Mouse (Mus musculus) forebrain, embryonic 15.5 days (tissue): ENCODE results near the gene Arhgef5. TPM values are rescaled to one million over a fixed set of nuclear protein-coding genes. Genes with fewer than 3 reads are reported as not detected.
"Not testable (repeated sequence)": the region's sequence is repeated elsewhere in the genome, so short reads cannot be mapped to it uniquely, and the experiment has no call there.

ENCODE experiments used
- ATAC-seq: fragments of 200-750 bp; cut with Nextera tagmentation; replicated peaks from 2 replicates; pipeline ENCODE4 v1.8.0; 2017; ENCODE audit warnings: mild to moderate bottlenecking, moderate TSS enrichment, moderate library complexity
- H3K27ac ChIP-seq: fragments of 300-500 bp; sonication (generic); replicated peaks from 2 replicates; pipeline ENCODE4 v1.5.1; 2015; ENCODE audit warnings: mild to moderate bottlenecking, inconsistent platforms
- H3K27me3 ChIP-seq: fragments of 300-500 bp; sonication (generic); 2 replicates; pipeline ENCODE4 v1.6.1; 2015; ENCODE audit warnings: inconsistent platforms
- H3K36me3 ChIP-seq: fragments of 300-500 bp; sonication (generic); 2 replicates; pipeline ENCODE4 v1.6.1; 2015; ENCODE audit warnings: mild to moderate bottlenecking, inconsistent platforms
- H3K4me1 ChIP-seq: fragments of 300-500 bp; sonication (generic); 2 replicates; pipeline ENCODE4 v1.6.1; 2015; ENCODE audit warnings: inconsistent platforms
- H3K4me2 ChIP-seq: fragments of 300-500 bp; sonication (generic); replicated peaks from 2 replicates; pipeline ENCODE4 v1.6.1; 2015; ENCODE audit warnings: mild to moderate bottlenecking, inconsistent platforms
- H3K4me3 ChIP-seq: fragments of 300-500 bp; sonication (generic); 2 replicates; pipeline ENCODE4 v1.5.1; 2015; ENCODE audit warnings: mild to moderate bottlenecking, inconsistent platforms
- H3K9ac ChIP-seq: fragments of 300-500 bp; sonication (generic); replicated peaks from 2 replicates; pipeline ENCODE4 v1.6.1; 2015; ENCODE audit warnings: mild to moderate bottlenecking, inconsistent platforms
- H3K9me3 ChIP-seq: fragments of 300-500 bp; sonication (generic); 2 replicates; pipeline ENCODE4 v1.6.1; 2016; ENCODE audit warnings: inconsistent platforms
- WGBS: fragments of 180-500 bp; shearing (Covaris S2); methylation state at CpG from one replicate; pipeline ENCODE4 v1.1.7; 2015; ENCODE audit warnings: mixed read lengths; 5-methylcytosine and 5-hydroxymethylcytosine counted together
- polyA plus RNA-seq: library from polyadenylated mRNA; unstranded; fragments of >200 nt; fragmentation: Nextera tagmentation; extraction: Ambion mirVana; gene quantifications from 2 replicates; pipeline ENCODE4 v1.2.1, GENCODE M21; 2015

Arhgef5 gene
- polyA plus RNA-seq, result 1.8 and 2.2 TPM in 2 replicates

DNA sequence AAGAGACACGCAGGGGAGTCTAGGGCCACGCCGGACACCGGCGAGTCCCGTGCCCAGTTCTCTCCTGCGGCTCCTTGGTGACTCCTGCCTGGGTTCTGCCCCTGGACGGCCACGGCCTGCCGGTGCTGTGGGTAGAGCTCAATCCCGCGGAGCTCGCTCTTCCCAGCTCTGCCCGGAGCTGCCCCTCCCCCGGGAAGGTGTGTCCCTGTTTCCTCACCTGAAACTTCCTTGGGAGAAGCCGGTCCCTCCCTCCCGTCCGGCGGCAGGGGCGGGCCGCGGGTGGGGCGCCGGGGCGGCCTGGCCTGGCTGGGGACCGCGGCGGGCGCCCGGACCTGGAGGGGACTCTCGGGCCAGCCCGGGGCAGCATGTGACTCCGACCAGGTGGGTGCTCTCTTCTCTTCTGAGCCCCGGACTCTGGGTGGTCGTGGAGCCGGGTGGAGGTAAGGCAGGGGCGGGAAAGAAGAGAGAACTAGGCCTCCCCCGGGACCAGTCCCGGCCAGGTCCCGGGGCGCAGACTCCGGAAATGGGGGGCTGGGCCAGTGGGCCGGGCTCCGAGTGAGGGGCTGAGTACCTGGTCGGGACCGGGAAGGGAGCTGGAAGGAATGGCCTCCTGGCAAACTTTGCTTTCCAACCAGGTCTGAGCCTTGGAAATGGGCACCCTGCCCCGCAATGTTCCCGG lies at the start of gene Arhgef5:
Gene Arhgef5, plus strand, starts transcription at position 220 of the 679 bp plus-strand sequence.
- Histone ChIP-seq H3K27me3 (peaks cover 4% of the 10 kb centered on the region; the same call in 1 of the 2 replicates), H3K4me1 (peaks cover 12% of the 10 kb centered on the region), H3K36me3 (no peaks in the 10 kb centered on the region), H3K27ac (no peak within 1 kb of the TSS; the same call in 1 of the 2 replicates), H3K9ac (peak within 1 kb of the TSS; percentile 38), H3K9me3 (no peaks in the 10 kb centered on the region), H3K4me3 (peak within 1 kb of the TSS; percentile 43), H3K4me2 (peak within 1 kb of the TSS; percentile 76)
- under 1% methylated on average over 41 of the region's 48 CpGs for WGBS
- peak; percentile 80 for ATAC-seq

DNA sequence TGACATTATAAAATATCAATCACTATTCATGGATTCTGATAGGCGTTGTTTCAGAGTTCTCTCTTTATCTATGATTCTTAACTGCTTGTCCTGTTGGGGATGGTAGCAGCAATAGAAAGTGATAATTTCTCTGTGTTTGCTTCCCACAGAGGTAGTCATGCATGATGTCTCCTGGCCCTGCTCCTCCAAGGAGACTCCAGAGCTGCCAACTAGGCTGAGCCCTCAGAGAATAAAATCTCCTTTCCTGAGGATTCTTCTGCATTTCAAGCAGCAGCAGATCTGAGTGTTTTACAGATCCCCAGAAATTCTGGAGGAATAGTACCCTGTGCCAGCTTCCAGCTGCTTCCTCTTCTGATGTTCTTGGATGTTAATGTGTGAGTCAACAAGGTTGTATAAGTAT lies 34.1 kb upstream of the Arhgef5 start, which contains the start of gene Olfr47:
Gene Olfr47, plus strand, starts transcription at position 275 of the 400 bp plus-strand sequence.
- H3K27me3 ChIP-seq, H3K9me3 ChIP-seq, H3K4me1 ChIP-seq, H3K4me3 ChIP-seq, H3K9ac ChIP-seq, H3K36me3 ChIP-seq, ATAC-seq, H3K27ac ChIP-seq, H3K4me2 ChIP-seq: not testable (repeated sequence)
- WGBS, result 87% methylated on average over 1 of the region's 1 CpGs

GRCm38 (mm10) chr6:43242061-43242460 lies 23.3 kb upstream of the Arhgef5 start:
- no peak for ATAC-seq
- 17% methylated on average over 4 of the region's 4 CpGs for WGBS
- no peaks in the 10 kb centered on the region for H3K4me1 ChIP-seq

GRCm38 (mm10) chr6:43247396-43247795 lies 18.0 kb upstream of the Arhgef5 start:
- WGBS, result 71% methylated on average over 3 of the region's 3 CpGs

More at GRCm38 (mm10) chr6:43242061-43242460, 23.3 kb upstream of the Arhgef5 start:
- H3K9me3 ChIP-seq, result no peaks in the 10 kb centered on the region
- H3K9ac ChIP-seq, result no peak overlapping the region
- H3K36me3 ChIP-seq, result no peaks in the 10 kb centered on the region
- no peak overlapping the region for H3K4me2 ChIP-seq
- H3K4me3 ChIP-seq, result no peak overlapping the region
- H3K27me3 ChIP-seq, result no peaks in the 10 kb centered on the region
- H3K27ac ChIP-seq, result no peak overlapping the region

GRCm38 (mm10) chr6:43252994-43253393 lies 12.4 kb upstream of the Arhgef5 start:
- no peak overlapping the region for H3K27ac ChIP-seq
- ATAC-seq, result no peak
- H3K9ac ChIP-seq, result no peak overlapping the region
- no peaks in the 10 kb centered on the region for H3K4me1 ChIP-seq
- WGBS, result 91% methylated on average over 1 of the region's 1 CpGs
- H3K4me2 ChIP-seq, result no peak overlapping the region
- H3K27me3 ChIP-seq, result no peaks in the 10 kb centered on the region
- H3K9me3 ChIP-seq, result no peaks in the 10 kb centered on the region
- H3K4me3 ChIP-seq, result no peak overlapping the region
- H3K36me3 ChIP-seq, result no peaks in the 10 kb centered on the region

More at GRCm38 (mm10) chr6:43247396-43247795, 18.0 kb upstream of the Arhgef5 start:
- Histone ChIP-seq H3K4me1 (no peaks in the 10 kb centered on the region), H3K27me3 (no peaks in the 10 kb centered on the region), H3K4me2 (no peak overlapping the region), H3K36me3 (no peaks in the 10 kb centered on the region), H3K9me3 (no peaks in the 10 kb centered on the region), H3K27ac (no peak overlapping the region), H3K9ac (no peak overlapping the region), H3K4me3 (no peak overlapping the region)
- no peak for ATAC-seq

DNA sequence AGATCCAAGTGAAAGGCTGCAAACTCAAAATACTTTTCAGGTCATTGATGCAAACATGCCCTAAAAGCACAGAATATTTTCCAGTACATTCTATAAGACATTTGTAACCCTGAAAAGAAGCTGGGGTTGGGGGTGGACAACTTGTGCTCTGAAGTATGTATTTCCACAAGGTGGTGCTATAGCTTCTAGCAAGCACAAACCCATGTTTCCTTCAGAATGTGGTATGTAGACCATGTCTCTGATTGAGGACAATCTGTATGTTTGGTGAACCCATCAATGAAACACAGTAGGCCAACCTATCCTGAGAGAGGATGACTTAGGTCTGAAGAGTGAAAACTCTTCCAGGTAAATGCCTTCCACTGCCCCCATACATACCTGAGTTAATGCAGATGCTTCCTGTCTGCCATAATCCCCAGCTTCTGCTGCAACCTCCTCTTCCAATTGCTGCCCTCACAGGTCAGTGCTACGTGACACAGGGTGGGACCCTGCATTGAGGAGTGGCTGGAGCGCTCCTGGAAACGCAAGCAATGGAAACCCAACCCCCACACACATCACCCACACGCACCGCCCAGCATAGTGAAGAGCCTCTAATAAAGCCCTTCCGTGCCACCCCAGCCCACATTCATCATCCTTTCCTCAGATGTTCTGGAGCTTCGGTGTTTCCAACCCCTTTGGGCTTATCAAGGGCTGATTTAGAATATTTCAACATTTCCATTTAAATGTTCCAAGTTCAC lies 11.0 kb upstream of the Arhgef5 start:
- 72% methylated on average over 7 of the region's 7 CpGs for WGBS
- H3K4me3 ChIP-seq, result no peak overlapping the region
- no peaks in the 10 kb centered on the region for H3K27me3 ChIP-seq
- no peaks in the 10 kb centered on the region for H3K9me3 ChIP-seq
- no peaks in the 10 kb centered on the region for H3K36me3 ChIP-seq
- ATAC-seq, result 0 out of 2 replicates have a peak, but pooled peaks have one; percentile 23
- H3K27ac ChIP-seq, result no peak overlapping the region
- H3K4me1 ChIP-seq, result no peaks in the 10 kb centered on the region
- H3K9ac ChIP-seq, result no peak overlapping the region
- H3K4me2 ChIP-seq, result no peak overlapping the region

DNA sequence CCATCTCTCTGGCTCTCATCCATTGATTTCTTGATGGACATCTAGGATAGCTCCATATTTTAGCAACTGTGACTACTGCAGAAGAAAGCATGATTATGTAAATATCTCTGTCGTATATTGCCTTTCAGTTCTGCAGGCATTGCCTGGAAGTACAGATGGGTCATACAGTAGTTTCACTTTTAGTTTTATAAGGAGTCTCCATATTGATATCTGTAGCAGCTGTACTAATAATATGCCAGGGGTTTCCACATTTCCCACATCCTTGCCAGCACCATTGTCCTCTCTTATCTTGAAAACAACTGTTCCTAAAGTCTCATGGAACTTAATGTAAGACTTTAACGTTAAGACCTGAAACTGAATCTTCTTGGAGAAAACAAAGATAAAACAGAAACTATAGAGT lies 4.6 kb upstream of the Arhgef5 start:
- Histone ChIP-seq H3K4me3 (no peak overlapping the region), H3K27me3 (no peaks in the 10 kb centered on the region), H3K9ac (no peak overlapping the region), H3K36me3 (no peaks in the 10 kb centered on the region), H3K4me2 (no peak overlapping the region), H3K27ac (no peak overlapping the region), H3K9me3 (no peaks in the 10 kb centered on the region), H3K4me1 (peaks cover 6% of the 10 kb centered on the region)
- ATAC-seq, result no peak
- 74% methylated on average over 2 of the region's 2 CpGs for WGBS

- Histone ChIP-seq H3K9me3 (no peaks in the 10 kb centered on the region), H3K27ac (no peak overlapping the region), H3K4me2 (peak overlapping the region; percentile 76), H3K27me3 (peaks cover 4% of the 10 kb centered on the region; the same call in 1 of the 2 replicates), H3K36me3 (no peaks in the 10 kb centered on the region), H3K9ac (no peak overlapping the region), H3K4me1 (peaks cover 12% of the 10 kb centered on the region), H3K4me3 (peak overlapping the region; percentile 43)
- WGBS, result 9% methylated on average over 8 of the region's 8 CpGs
- ATAC-seq, result no peak
These were observed 974 bp downstream of the Arhgef5 start for GRCm38 (mm10) chr6:43266356-43266755.

DNA sequence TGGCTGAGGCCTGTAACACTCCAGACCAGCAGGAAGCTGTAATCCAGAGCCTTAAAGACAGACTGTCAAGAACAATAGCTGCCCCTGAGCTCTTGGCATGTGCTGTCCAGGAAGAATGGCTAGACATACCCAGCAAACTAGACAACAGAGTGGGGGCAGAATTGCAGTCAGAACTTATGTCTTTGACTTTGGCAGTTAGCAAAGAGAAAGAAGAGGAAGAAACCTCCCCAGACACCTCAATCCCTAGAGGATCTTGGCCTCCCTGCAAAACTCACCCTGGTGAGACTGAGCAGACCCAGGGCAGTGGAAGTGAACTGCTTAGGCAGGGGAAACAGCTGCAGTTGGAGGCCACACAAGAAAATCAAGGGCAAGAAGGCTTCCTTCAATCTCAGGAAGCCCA lies 7.2 kb downstream of the Arhgef5 start:
- no peak for ATAC-seq
- Histone ChIP-seq H3K36me3 (no peaks in the 10 kb centered on the region), H3K4me1 (no peaks in the 10 kb centered on the region)

DNA sequence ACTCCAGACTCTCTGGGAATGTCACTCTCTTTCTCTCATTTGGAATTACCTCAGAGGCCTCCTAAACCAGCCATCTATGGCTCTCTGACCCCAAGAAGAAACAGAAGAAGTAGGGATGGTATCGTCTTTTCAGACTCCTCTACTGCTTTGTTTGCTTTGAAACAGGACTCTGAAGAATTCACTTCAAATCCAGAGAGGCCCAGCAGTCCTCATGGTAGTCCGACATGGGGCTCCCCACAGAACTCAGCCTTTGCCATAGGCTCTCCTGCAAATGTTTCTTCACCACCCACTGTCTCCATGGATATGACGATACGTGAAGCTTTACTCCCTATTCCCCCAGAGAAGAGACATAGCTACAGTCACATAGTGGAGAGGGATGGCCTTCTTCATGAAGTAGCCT lies 8.7 kb downstream of the Arhgef5 start:
- ATAC-seq, result no peak
- Histone ChIP-seq H3K36me3 (no peaks in the 10 kb centered on the region), H3K9ac (no peak overlapping the region), H3K9me3 (no peaks in the 10 kb centered on the region), H3K27me3 (no peaks in the 10 kb centered on the region), H3K4me1 (no peaks in the 10 kb centered on the region), H3K27ac (no peak overlapping the region), H3K4me2 (no peak overlapping the region), H3K4me3 (no peak overlapping the region)
- 91% methylated on average over 4 of the region's 4 CpGs for WGBS

More for the DNA sequence above, 7.2 kb downstream of the Arhgef5 start:
- H3K4me3 ChIP-seq, result no peak overlapping the region
- no peaks in the 10 kb centered on the region for H3K9me3 ChIP-seq
- H3K27ac ChIP-seq, result no peak overlapping the region
- peaks cover 2% of the 10 kb centered on the region; the same call in 1 of the 2 replicates for H3K27me3 ChIP-seq
- no peak overlapping the region for H3K4me2 ChIP-seq
- H3K9ac ChIP-seq, result no peak overlapping the region

- Histone ChIP-seq H3K4me3 (no peak overlapping the region), H3K4me2 (no peak overlapping the region), H3K4me1 (no peaks in the 10 kb centered on the region), H3K27ac (no peak overlapping the region), H3K9ac (no peak overlapping the region), H3K27me3 (no peaks in the 10 kb centered on the region), H3K36me3 (no peaks in the 10 kb centered on the region), H3K9me3 (no peaks in the 10 kb centered on the region)
- no peak for ATAC-seq
These were observed 12.9 kb downstream of the Arhgef5 start for GRCm38 (mm10) chr6:43278247-43278646.

DNA sequence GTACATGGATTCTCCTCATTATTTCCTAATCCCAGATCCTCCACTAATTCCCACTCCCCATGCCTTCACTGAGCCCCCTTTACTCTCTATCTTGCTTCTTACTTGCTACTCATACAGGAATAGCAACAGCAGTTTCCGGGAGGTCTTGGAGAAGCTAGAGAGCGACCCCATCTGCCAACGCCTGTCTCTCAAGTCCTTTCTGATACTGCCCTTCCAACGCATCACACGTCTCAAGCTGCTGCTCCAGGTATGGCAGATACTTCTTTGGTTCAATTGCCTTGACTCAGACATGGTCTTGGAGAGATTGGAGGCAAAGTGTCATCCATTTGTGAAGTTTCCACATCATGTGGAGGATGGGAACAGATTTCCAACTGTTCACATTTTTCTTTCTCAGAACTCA lies 15.1 kb downstream of the Arhgef5 start:
- no peak for ATAC-seq
- no peaks in the 10 kb centered on the region for H3K9me3 ChIP-seq
- H3K36me3 ChIP-seq, result no peaks in the 10 kb centered on the region
- H3K4me3 ChIP-seq, result no peak overlapping the region
- no peak overlapping the region for H3K4me2 ChIP-seq
- no peak overlapping the region for H3K9ac ChIP-seq
- no peak overlapping the region for H3K27ac ChIP-seq
- no peaks in the 10 kb centered on the region for H3K27me3 ChIP-seq
- WGBS, result 95% methylated on average over 5 of the region's 5 CpGs
- no peaks in the 10 kb centered on the region for H3K4me1 ChIP-seq
